Mouse (Mus musculus) liver, embryonic 11.5 days (tissue): ENCODE results near the gene Dlg5. TPM values are rescaled to one million over a fixed set of nuclear protein-coding genes. Genes with fewer than 3 reads are reported as not detected.

Experiments used
- ATAC-seq: fragments of 200-750 bp; cut with Nextera tagmentation; replicated peaks from 2 replicates; pipeline ENCODE4 v1.8.0; 2017; ENCODE audit warnings: moderate number of reproducible peaks, mild to moderate bottlenecking, moderate TSS enrichment, moderate library complexity; ENCODE audit not compliant: low FRiP score
- DNase-seq: peaks from one replicate; pipeline ENCODE4 v3.0.0-alpha.2; 2017; ENCODE audit warnings: low spot score
- H3K27ac ChIP-seq: fragments of 300-500 bp; sonication (generic); 2 replicates; pipeline ENCODE4 v1.5.1; 2014; ENCODE audit warnings: mild to moderate bottlenecking, low read depth, low read length, control low read depth
- H3K27me3 ChIP-seq: fragments of 300-500 bp; sonication (generic); replicated peaks from 2 replicates; pipeline ENCODE4 v1.6.1; 2014; ENCODE audit warnings: low read length, mixed read lengths; ENCODE audit not compliant: control insufficient read depth, insufficient read depth
- H3K36me3 ChIP-seq: fragments of 300-500 bp; sonication (generic); 2 replicates; pipeline ENCODE4 v1.6.1; 2014; ENCODE audit warnings: mild to moderate bottlenecking, low read length, moderate library complexity, mixed read lengths; ENCODE audit not compliant: control insufficient read depth, insufficient read depth
- H3K4me1 ChIP-seq: fragments of 300-500 bp; sonication (generic); replicated peaks from 2 replicates; pipeline ENCODE4 v1.6.1; 2014; ENCODE audit warnings: low read length, mixed read lengths; ENCODE audit not compliant: control insufficient read depth, insufficient read depth
- H3K4me2 ChIP-seq: fragments of 300-500 bp; sonication (generic); 2 replicates; pipeline ENCODE4 v1.6.1; 2014; ENCODE audit warnings: mild to moderate bottlenecking, control low read depth, moderate library complexity
- H3K4me3 ChIP-seq: fragments of 300-500 bp; sonication (generic); 2 replicates; pipeline ENCODE4 v1.5.1; 2014; ENCODE audit warnings: low read depth, low read length, control low read depth
- H3K9ac ChIP-seq: fragments of 300-500 bp; sonication (generic); 2 replicates; pipeline ENCODE4 v1.6.1; 2014; ENCODE audit warnings: low read depth, low read length, control low read depth
- H3K9me3 ChIP-seq: fragments of 300-500 bp; sonication (generic); 2 replicates; pipeline ENCODE4 v1.6.1; 2016; ENCODE audit warnings: low read length, inconsistent platforms, mixed read lengths; ENCODE audit not compliant: control insufficient read depth
- WGBS: fragments of 180-500 bp; shearing (Covaris S2); extraction: QIAGEN DNeasy Blood & Tissue Kit; methylation state at CpG from one replicate; pipeline ENCODE4 v1.1.7; 2014; 5-methylcytosine and 5-hydroxymethylcytosine counted together
- polyA plus RNA-seq: library from polyadenylated mRNA; unstranded; fragments of >200 nt; fragmentation: Nextera tagmentation; extraction: Ambion mirVana; gene quantifications from 2 replicates; pipeline ENCODE4 v1.2.1, GENCODE M21; 2014

Gene Dlg5
- polyA plus RNA-seq, 1 experiment from 2014 or later = 9.2 TPM

- no peak overlapping the region for H3K9ac ChIP-seq
- H3K9me3 ChIP-seq = no peaks in the 10 kb centered on the region
- H3K4me2 ChIP-seq = no peak overlapping the region
- ATAC-seq (peak; percentile 65), DNase-seq (no peak)
- no peaks in the 10 kb centered on the region for H3K27me3 ChIP-seq
- peaks cover 13% of the 10 kb centered on the region for H3K4me1 ChIP-seq
- H3K4me3 ChIP-seq = no peak overlapping the region
- 38% methylated on average over 8 of the region's 8 CpGs for WGBS
- no peak overlapping the region for H3K27ac ChIP-seq
- no peaks in the 10 kb centered on the region for H3K36me3 ChIP-seq
Observed at GRCm38 (mm10) chr14:24227015-24227414, 18.7 kb downstream of the Dlg5 start.

DNA sequence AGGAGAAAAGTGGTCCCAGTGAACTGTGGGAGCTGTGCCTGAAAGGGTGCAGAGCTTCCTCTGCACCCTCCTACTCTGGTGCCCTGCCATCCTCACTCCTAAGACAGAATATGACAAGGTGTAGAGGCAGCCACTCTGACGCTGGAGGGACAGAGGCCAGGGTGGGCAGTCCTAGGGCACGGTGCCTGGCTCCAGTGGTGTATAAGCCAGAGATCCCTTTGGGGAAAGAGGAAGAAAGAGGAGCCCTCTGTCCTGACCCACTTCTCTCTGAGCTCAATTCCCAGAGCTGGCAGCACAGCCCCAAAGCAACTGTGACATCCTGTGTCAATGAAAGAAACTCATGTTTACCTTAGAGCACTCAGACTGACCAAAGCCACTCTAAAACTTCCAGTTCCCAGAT, 19.4 kb downstream of the Dlg5 start:
- Histone ChIP-seq H3K4me3 (no peak overlapping the region), H3K27me3 (no peaks in the 10 kb centered on the region), H3K4me2 (no peak overlapping the region), H3K36me3 (no peaks in the 10 kb centered on the region), H3K4me1 (peaks cover 9% of the 10 kb centered on the region; the same call in 1 of the 2 replicates), H3K9me3 (no peaks in the 10 kb centered on the region), H3K9ac (no peak overlapping the region), H3K27ac (no peak overlapping the region)
- ATAC-seq (no peak), DNase-seq (no peak)
- 88% methylated on average over 2 of the region's 2 CpGs for WGBS

GRCm38 (mm10) chr14:24222759-24223158, 23.0 kb downstream of the Dlg5 start:
- Histone ChIP-seq H3K4me3 (no peak overlapping the region), H3K36me3 (no peaks in the 10 kb centered on the region), H3K4me2 (no peak overlapping the region), H3K27ac (no peak overlapping the region), H3K27me3 (no peaks in the 10 kb centered on the region), H3K4me1 (peaks cover 3% of the 10 kb centered on the region), H3K9ac (no peak overlapping the region), H3K9me3 (no peaks in the 10 kb centered on the region)
- ATAC-seq (no peak), DNase-seq (no peak)
- 27% methylated on average over 3 of the region's 3 CpGs for WGBS

- peaks cover 8% of the 10 kb centered on the region for H3K4me1 ChIP-seq
- no peaks in the 10 kb centered on the region for H3K9me3 ChIP-seq
- no peak overlapping the region for H3K4me3 ChIP-seq
- DNase-seq = no peak
- H3K36me3 ChIP-seq = no peaks in the 10 kb centered on the region
- H3K27me3 ChIP-seq = no peaks in the 10 kb centered on the region
- H3K4me2 ChIP-seq = no peak overlapping the region
- no peak overlapping the region for H3K27ac ChIP-seq
- no peak overlapping the region for H3K9ac ChIP-seq
- WGBS = 77% methylated on average over 3 of the region's 3 CpGs
- ATAC-seq = no peak
Observed at GRCm38 (mm10) chr14:24222273-24222672, 23.4 kb downstream of the Dlg5 start.

- Histone ChIP-seq H3K9me3 (no peaks in the 10 kb centered on the region), H3K4me1 (peaks cover 23% of the 10 kb centered on the region), H3K27me3 (0 out of 2 replicates have a peak, but pooled peaks cover 6% of the 10 kb centered on the region), H3K36me3 (no peaks in the 10 kb centered on the region), H3K9ac (no peak overlapping the region), H3K4me2 (0 out of 2 replicates have a peak overlapping the region, but pooled peaks have one; percentile 23), H3K4me3 (no peak overlapping the region), H3K27ac (no peak overlapping the region; the same call in 1 of the 2 replicates)
- WGBS = 34% methylated on average over 8 of the region's 8 CpGs
- ATAC-seq (peak; percentile 78), DNase-seq (no peak)
Observed at GRCm38 (mm10) chr14:24217362-24217722, 28.4 kb downstream of the Dlg5 start.

DNA sequence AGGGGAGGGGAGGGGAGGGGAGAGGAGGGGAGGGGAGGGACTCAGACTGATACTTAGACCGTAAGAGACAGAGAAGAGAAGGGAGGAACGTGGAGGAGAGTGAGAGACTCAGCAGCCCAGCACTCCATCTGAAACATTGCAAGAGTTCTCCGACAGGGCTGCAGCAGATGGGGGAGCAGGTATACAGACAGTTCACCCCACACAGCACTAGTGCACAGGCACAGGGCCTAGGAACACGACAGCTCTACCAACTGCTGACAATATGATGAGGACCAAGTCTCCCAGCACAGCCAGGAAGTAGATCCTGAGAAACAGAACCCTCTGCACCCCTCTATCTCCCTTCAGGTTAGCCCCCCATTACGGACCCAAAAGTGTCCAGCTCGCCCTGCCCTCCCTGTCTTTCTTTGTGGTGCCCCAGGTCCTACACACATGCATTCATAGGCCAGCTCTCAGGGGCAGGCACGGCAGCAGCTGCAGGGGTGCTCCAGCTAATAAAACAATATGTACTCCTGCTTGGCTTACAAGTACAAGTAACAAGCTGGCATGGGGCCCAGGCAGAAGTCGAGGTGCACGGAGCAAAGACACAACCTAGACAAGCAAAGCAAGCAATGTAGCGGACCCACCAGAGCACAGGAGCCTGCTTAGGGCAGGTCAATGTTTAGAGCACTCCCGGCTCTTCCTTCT, 28.9 kb downstream of the Dlg5 start:
- Histone ChIP-seq H3K27me3 (0 out of 2 replicates have a peak, but pooled peaks cover 6% of the 10 kb centered on the region), H3K4me3 (no peak overlapping the region), H3K4me1 (peaks cover 23% of the 10 kb centered on the region), H3K4me2 (peak overlapping the region; percentile 23; the same call in 1 of the 2 replicates), H3K9ac (no peak overlapping the region), H3K9me3 (no peaks in the 10 kb centered on the region), H3K36me3 (no peaks in the 10 kb centered on the region), H3K27ac (peak overlapping the region; percentile 21; the same call in 1 of the 2 replicates)
- ATAC-seq (no peak), DNase-seq (no peak)
- WGBS = 53% methylated on average over 11 of the region's 11 CpGs

DNA sequence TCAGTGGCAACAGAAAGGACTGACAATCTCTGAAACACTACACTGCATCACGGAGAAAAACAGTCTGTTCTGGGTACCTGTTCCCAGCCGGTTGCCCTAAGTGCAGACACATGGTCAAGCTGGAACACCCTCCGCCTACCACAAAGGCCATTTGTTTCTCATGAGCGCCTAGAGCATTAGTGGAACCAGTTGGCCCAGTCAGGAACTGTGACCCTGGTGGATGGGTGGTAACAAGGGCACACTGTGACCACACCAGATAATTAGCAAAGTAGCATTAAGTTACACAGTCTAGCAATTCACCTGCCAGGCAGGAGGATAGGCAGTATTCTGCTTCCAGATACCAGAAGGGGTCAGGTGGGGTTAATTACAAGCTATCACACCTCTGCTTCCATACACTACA, 29.7 kb downstream of the Dlg5 start:
- Histone ChIP-seq H3K9me3 (no peaks in the 10 kb centered on the region), H3K9ac (peak overlapping the region; percentile 1; the same call in 1 of the 2 replicates), H3K4me3 (no peak overlapping the region), H3K4me1 (peaks cover 24% of the 10 kb centered on the region), H3K4me2 (no peak overlapping the region), H3K27ac (no peak overlapping the region), H3K36me3 (no peaks in the 10 kb centered on the region), H3K27me3 (0 out of 2 replicates have a peak, but pooled peaks cover 6% of the 10 kb centered on the region)
- ATAC-seq (no peak), DNase-seq (no peak)
- WGBS = 57% methylated on average over 4 of the region's 4 CpGs

GRCm38 (mm10) chr14:24214436-24214835, 31.3 kb downstream of the Dlg5 start:
- Histone ChIP-seq H3K36me3 (no peaks in the 10 kb centered on the region), H3K9me3 (no peaks in the 10 kb centered on the region), H3K4me1 (peaks cover 26% of the 10 kb centered on the region), H3K4me2 (no peak overlapping the region), H3K9ac (no peak overlapping the region), H3K27ac (no peak overlapping the region), H3K27me3 (peaks cover 6% of the 10 kb centered on the region; the same call in 1 of the 2 replicates), H3K4me3 (no peak overlapping the region)
- 63% methylated on average over 9 of the region's 9 CpGs for WGBS
- ATAC-seq (no peak), DNase-seq (no peak)

DNA sequence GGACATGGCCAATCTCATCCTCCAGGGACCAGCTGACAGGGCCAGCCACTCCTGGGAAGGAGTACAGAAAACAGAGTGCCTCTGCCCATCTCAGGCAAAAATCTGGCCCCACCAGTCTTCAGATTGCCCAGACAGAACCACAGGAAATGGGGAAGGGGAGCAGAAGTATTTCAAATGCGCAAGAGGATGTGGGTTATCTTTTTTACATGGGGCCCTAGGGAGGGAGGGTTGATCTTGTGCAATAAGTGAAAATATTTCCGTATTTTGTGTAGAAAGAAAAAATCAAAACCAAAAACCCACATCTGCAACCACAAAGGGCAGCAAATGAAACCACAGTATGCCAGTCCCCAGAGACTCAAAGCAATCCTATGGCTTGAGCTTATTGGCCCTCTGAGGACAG, 32.4 kb downstream of the Dlg5 start:
- no peaks in the 10 kb centered on the region for H3K9me3 ChIP-seq
- no peak overlapping the region for H3K9ac ChIP-seq
- peaks cover 27% of the 10 kb centered on the region for H3K4me1 ChIP-seq

More for the DNA sequence above, 32.4 kb downstream of the Dlg5 start:
- 25% methylated on average over 2 of the region's 2 CpGs for WGBS
- Histone ChIP-seq H3K27ac (no peak overlapping the region), H3K4me2 (no peak overlapping the region), H3K36me3 (no peaks in the 10 kb centered on the region), H3K4me3 (no peak overlapping the region), H3K27me3 (peaks cover 6% of the 10 kb centered on the region; the same call in 1 of the 2 replicates)
- ATAC-seq = no peak
- DNase-seq = no peak
